Mouse (Mus musculus): ENCODE data around the gene Cd300lg.

The Cd300lg gene

GRCm38 (mm10) chr11:102025991-102026660, 15.2 kb upstream of the Cd300lg start:
- DNase-seq (ENCODE audit: low read depth, low spot score), result no peak

- DNase-seq (ENCODE audit: low read depth, low spot score), result peak; percentile 72
Measured at GRCm38 (mm10) chr11:102026694-102027360, 14.5 kb upstream of the Cd300lg start.

- DNase-seq (ENCODE audit: low read depth, low spot score), result no peak
Measured at GRCm38 (mm10) chr11:102027361-102028017, 13.8 kb upstream of the Cd300lg start.

- no peak for DNase-seq (ENCODE audit: low read depth, low spot score)
Measured at GRCm38 (mm10) chr11:102028087-102028816, 13.1 kb upstream of the Cd300lg start, which contains the start of gene Mpp3. TSS of gene Mpp3 (minus strand) at chr11:102028461.

- DNase-seq (ENCODE audit: low read depth, low spot score), result no peak
Measured at GRCm38 (mm10) chr11:102029304-102029703, 12.0 kb upstream of the Cd300lg start.

- DNase-seq (ENCODE audit: low read depth, low spot score), result no peak
Measured at GRCm38 (mm10) chr11:102029966-102030365, 11.3 kb upstream of the Cd300lg start.

GRCm38 (mm10) chr11:102031149-102031548, 10.2 kb upstream of the Cd300lg start:
- DNase-seq (ENCODE audit: low read depth, low spot score), result no peak

GRCm38 (mm10) chr11:102033055-102033591, 8.2 kb upstream of the Cd300lg start:
- DNase-seq (ENCODE audit: low read depth, low spot score), result no peak

GRCm38 (mm10) chr11:102034887-102035286, 6.4 kb upstream of the Cd300lg start:
- no peak for DNase-seq (ENCODE audit: low read depth, low spot score)

- no peak for DNase-seq (ENCODE audit: low read depth, low spot score)
Measured at GRCm38 (mm10) chr11:102035456-102035960, 5.8 kb upstream of the Cd300lg start.

- DNase-seq (ENCODE audit: low read depth, low spot score), result no peak
Measured at GRCm38 (mm10) chr11:102036336-102036735, 5.0 kb upstream of the Cd300lg start.

GRCm38 (mm10) chr11:102037789-102038188, 3.5 kb upstream of the Cd300lg start:
- no peak for DNase-seq (ENCODE audit: low read depth, low spot score)

GRCm38 (mm10) chr11:102039487-102040137, 1.7 kb upstream of the Cd300lg start:
- DNase-seq (ENCODE audit: low read depth, low spot score), result no peak

- DNase-seq (ENCODE audit: low read depth, low spot score), result peak; percentile 97
Measured at GRCm38 (mm10) chr11:102040138-102040524, 1.2 kb upstream of the Cd300lg start.

GRCm38 (mm10) chr11:102040646-102041045, 663 bp upstream of the Cd300lg start:
- peak; percentile 66 for DNase-seq (ENCODE audit: low read depth, low spot score)

- DNase-seq (ENCODE audit: low read depth, low spot score), result no peak
Measured at GRCm38 (mm10) chr11:102042971-102043370, 1.7 kb downstream of the Cd300lg start.

GRCm38 (mm10) chr11:102043381-102043780, 2.1 kb downstream of the Cd300lg start:
- DNase-seq (ENCODE audit: low read depth, low spot score), result no peak

GRCm38 (mm10) chr11:102044691-102045212, 3.4 kb downstream of the Cd300lg start:
- DNase-seq (ENCODE audit: low read depth, low spot score), result no peak

GRCm38 (mm10) chr11:102046607-102047006, 5.3 kb downstream of the Cd300lg start:
- no peak for DNase-seq (ENCODE audit: low read depth, low spot score)

GRCm38 (mm10) chr11:102049875-102050482, 8.7 kb downstream of the Cd300lg start:
- peak; percentile 83 for DNase-seq (ENCODE audit: low read depth, low spot score)

All from ZHBTc4 (cell line).